Mouse (Mus musculus) hindlimb bud, embryonic 11.5 days (tissue): Measurements from ENCODE around the gene Apoc3.

Experiments
- DNase-seq: peaks from one replicate; pipeline ENCODE4 v3.0.0-alpha.2; 2012; ENCODE audit warnings: low read depth, low spot score; ENCODE audit errors: extremely low spot score

Apoc3 gene

GRCm38 (mm10) chr9:46235596-46235648, at the start of gene Apoc3:
Gene Apoc3, minus strand, starts transcription at chr9:46235636.
- DNase-seq: no peak

GRCm38 (mm10) chr9:46282631-46283436, 47.4 kb upstream of the Apoc3 start, which contains the start of gene Bud13:
Gene Bud13, plus strand, starts transcription at chr9:46283008.
- DNase-seq: peak; percentile 84

GRCm38 (mm10) chr9:46274494-46274893, 39.1 kb upstream of the Apoc3 start:
- DNase-seq: no peak

GRCm38 (mm10) chr9:46272677-46273454, 37.4 kb upstream of the Apoc3 start, which contains the start of gene Zpr1:
Gene Zpr1, plus strand, starts transcription at chr9:46273064.
- DNase-seq: peak; percentile 79

- DNase-seq: no peak
Measured at GRCm38 (mm10) chr9:46272070-46272469, 36.6 kb upstream of the Apoc3 start.

GRCm38 (mm10) chr9:46270782-46271181, 35.3 kb upstream of the Apoc3 start:
- no peak for DNase-seq

- no peak for DNase-seq
Measured at GRCm38 (mm10) chr9:46269125-46269524, 33.7 kb upstream of the Apoc3 start.

- no peak for DNase-seq
Measured at GRCm38 (mm10) chr9:46268343-46268873, 33.0 kb upstream of the Apoc3 start, which contains the start of gene Apoa5. Gene Apoa5, plus strand, starts transcription at chr9:46268633.

- no peak for DNase-seq
Measured at GRCm38 (mm10) chr9:46261131-46261530, 25.7 kb upstream of the Apoc3 start.

GRCm38 (mm10) chr9:46259111-46259510, 23.7 kb upstream of the Apoc3 start:
- DNase-seq: no peak

GRCm38 (mm10) chr9:46257546-46257945, 22.1 kb upstream of the Apoc3 start:
- no peak for DNase-seq

GRCm38 (mm10) chr9:46256658-46257385, 21.4 kb upstream of the Apoc3 start:
- DNase-seq: no peak

GRCm38 (mm10) chr9:46256177-46256576, 20.7 kb upstream of the Apoc3 start:
- DNase-seq: no peak

- peak; percentile 77 for DNase-seq
Measured at GRCm38 (mm10) chr9:46246752-46247324, 11.4 kb upstream of the Apoc3 start.

GRCm38 (mm10) chr9:46243584-46243983, 8.1 kb upstream of the Apoc3 start:
- DNase-seq: no peak

- no peak for DNase-seq
Measured at GRCm38 (mm10) chr9:46243122-46243521, 7.7 kb upstream of the Apoc3 start.

GRCm38 (mm10) chr9:46241818-46242217, 6.4 kb upstream of the Apoc3 start:
- no peak for DNase-seq

- DNase-seq: no peak
Measured at GRCm38 (mm10) chr9:46240526-46241153, 5.2 kb upstream of the Apoc3 start, which contains the start of gene Apoa4. Gene Apoa4, plus strand, starts transcription at chr9:46240696.

GRCm38 (mm10) chr9:46238850-46239249, 3.4 kb upstream of the Apoc3 start:
- no peak for DNase-seq

- DNase-seq: no peak
Measured at GRCm38 (mm10) chr9:46235649-46236048, 213 bp upstream of the Apoc3 start.

- DNase-seq: no peak
Measured at GRCm38 (mm10) chr9:46235196-46235595, 240 bp downstream of the Apoc3 start.
